Mouse (Mus musculus) G1E (cell line): ENCODE data around the gene Arfgap2.

ENCODE experiments used
- CTCF ChIP-seq: IDR thresholded peaks from 2 replicates; pipeline ENCODE4 v1.5.1; 2012; ENCODE audit warnings: low read depth, low read length, inconsistent platforms, mixed read lengths
- GATA2 ChIP-seq: IDR thresholded peaks from 2 replicates; pipeline ENCODE4 v1.6.1; 2012; ENCODE audit warnings: low read depth, low read length, inconsistent platforms, borderline replicate concordance

DNA sequence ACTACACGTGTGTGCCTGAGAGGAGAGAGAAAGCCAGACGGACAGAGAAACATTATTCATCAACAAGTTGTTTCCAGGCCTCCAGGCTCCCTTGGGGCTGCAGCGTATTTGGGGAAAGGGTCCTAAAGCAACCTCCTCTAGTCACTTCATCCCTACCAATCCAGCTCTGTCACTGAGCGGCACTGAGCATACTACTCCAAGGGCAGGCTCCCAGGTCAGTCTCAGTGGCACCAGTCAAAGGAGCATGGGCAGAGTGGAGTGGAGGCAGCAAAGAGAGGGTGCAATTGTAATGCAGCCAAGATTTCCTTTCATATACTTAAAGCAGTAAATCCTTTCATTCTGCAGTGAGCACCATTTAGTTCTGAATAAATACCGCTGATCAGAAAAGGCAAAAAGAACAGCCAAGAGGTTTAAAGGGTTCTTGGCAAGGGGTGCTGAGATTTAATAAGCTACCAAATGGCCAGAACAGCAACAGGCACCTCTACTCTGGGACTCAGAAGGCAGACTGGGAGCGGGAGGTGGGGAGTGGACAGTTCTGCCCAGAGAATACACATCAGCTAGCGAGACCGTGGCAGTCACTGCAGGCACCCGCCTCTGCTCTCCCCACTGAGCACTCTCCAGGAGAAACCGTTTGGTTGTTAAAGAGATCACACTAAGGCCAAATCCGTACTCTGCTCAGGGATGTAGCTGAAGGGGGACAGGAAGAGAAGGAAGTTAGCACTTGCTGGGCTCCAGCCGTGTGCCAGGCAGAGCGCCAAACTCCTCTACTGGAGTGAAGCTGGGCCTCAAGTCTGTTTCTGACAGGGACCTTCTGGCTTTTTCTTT is 19.8 kb downstream of the Arfgap2 start:
- TF ChIP-seq CTCF = no peak
- TF ChIP-seq GATA2 = no peak
